Mouse (Mus musculus) midbrain, embryonic 16.5 days (tissue): Measurements from ENCODE around the gene Il4i1. TPM values are rescaled to one million over a fixed set of nuclear protein-coding genes. Genes with fewer than 3 reads are reported as not detected.
A peak's percentile ranks its signal among the peaks of the same experiment; 100 is the strongest.

ENCODE experiments used
- ATAC-seq: fragments of 200-750 bp; cut with Nextera tagmentation; 2 replicates; pipeline ENCODE4 v1.8.0; 2017; ENCODE audit warnings: moderate TSS enrichment
- H3K27ac ChIP-seq: fragments of 300-500 bp; sonication (generic); 2 replicates; pipeline ENCODE4 v1.5.1; 2014; ENCODE audit warnings: mild to moderate bottlenecking, low read length, mixed read lengths
- H3K27me3 ChIP-seq: fragments of 300-500 bp; sonication (generic); 2 replicates; pipeline ENCODE4 v1.6.1; 2014; ENCODE audit warnings: low read depth, low read length, mixed read lengths; ENCODE audit not compliant: control insufficient read depth, insufficient read depth
- H3K36me3 ChIP-seq: fragments of 300-500 bp; sonication (generic); 2 replicates; pipeline ENCODE4 v1.6.1; 2014; ENCODE audit warnings: mild to moderate bottlenecking, low read length, moderate library complexity, mixed read lengths; ENCODE audit not compliant: control insufficient read depth, insufficient read depth
- H3K4me1 ChIP-seq: fragments of 300-500 bp; sonication (generic); 2 replicates; pipeline ENCODE4 v1.6.1; 2014; ENCODE audit warnings: mild to moderate bottlenecking, low read length, mixed read lengths; ENCODE audit not compliant: control insufficient read depth, insufficient read depth
- H3K4me2 ChIP-seq: fragments of 300-500 bp; sonication (generic); 2 replicates; pipeline ENCODE4 v1.6.1; 2014; ENCODE audit warnings: mild to moderate bottlenecking, low read length, mixed read lengths
- H3K4me3 ChIP-seq: fragments of 300-500 bp; sonication (generic); 2 replicates; pipeline ENCODE4 v1.5.1; 2014; ENCODE audit warnings: low read depth, mild to moderate bottlenecking, low read length, moderate library complexity, mixed read lengths
- H3K9ac ChIP-seq: fragments of 300-500 bp; sonication (generic); 2 replicates; pipeline ENCODE4 v1.6.1; 2014; ENCODE audit warnings: low read depth, low read length, mixed read lengths
- H3K9me3 ChIP-seq: fragments of 300-500 bp; sonication (generic); replicated peaks from 2 replicates; pipeline ENCODE4 v1.6.1; 2014; ENCODE audit warnings: mild to moderate bottlenecking, low read length, mixed read lengths; ENCODE audit not compliant: control insufficient read depth, poor library complexity, severe bottlenecking
- WGBS: fragments of 180-500 bp; shearing (Covaris S2); extraction: QIAGEN DNeasy Blood & Tissue Kit; methylation state at CpG from one replicate; pipeline ENCODE4 v1.1.7; 2014; 5-methylcytosine and 5-hydroxymethylcytosine counted together
- polyA plus RNA-seq: library from polyadenylated mRNA; unstranded; fragments of >200 nt; fragmentation: Nextera tagmentation; extraction: Ambion mirVana; gene quantifications from 2 replicates; pipeline ENCODE4 v1.2.1, GENCODE M21; 2015

The Il4i1 gene
- polyA plus RNA-seq, 1 experiment from 2014 or later, result 1.0 TPM

DNA sequence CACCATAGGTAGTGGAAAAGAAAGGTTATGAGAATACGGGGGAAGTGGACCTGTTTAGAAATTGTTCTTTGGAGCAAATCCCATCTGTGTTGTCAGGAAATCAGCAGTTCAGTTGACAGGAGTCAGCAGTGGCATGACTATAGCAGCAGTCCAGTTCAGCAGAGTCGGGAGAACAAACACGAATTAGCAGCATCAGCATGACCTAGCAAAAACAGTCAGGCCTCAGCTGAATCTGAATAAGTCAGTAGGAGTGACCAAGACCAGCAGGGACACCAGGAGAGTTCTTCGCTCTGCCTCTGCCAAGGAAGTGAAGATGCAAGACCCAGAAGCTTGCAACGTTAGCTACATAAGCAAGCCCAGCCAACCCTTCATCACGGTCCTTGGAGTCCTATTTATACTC is 23.4 kb upstream of the Il4i1 start:
- no peak overlapping the region for H3K9ac ChIP-seq
- H3K27me3 ChIP-seq, result no peaks in the 10 kb centered on the region
- 89% methylated on average over 6 of the region's 6 CpGs for WGBS
- H3K27ac ChIP-seq, result no peak overlapping the region
- ATAC-seq, result no peak
- H3K4me1 ChIP-seq, result no peaks in the 10 kb centered on the region
- H3K4me3 ChIP-seq, result no peak overlapping the region
- H3K4me2 ChIP-seq, result no peak overlapping the region
- no peaks in the 10 kb centered on the region for H3K36me3 ChIP-seq
- no peaks in the 10 kb centered on the region for H3K9me3 ChIP-seq

DNA sequence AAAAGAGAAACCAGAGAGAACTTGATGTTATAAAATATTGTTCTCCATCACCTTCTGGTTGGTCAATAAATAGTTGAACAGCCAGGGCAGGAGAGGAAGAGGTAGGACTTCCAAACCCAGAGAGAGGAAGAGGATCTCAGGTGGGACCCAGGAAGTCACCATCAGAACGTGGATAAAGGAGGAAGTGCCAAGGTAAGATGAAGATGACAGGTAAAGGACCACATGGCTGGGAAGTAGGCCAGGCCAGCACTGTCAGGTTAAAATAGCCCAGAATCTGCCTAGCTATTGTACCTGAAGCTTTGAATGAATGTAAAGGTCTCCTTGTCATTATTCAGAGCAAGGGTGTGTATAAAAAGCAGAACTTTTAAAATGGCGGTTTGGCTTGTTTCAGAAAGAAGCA is 7.3 kb upstream of the Il4i1 start:
- Histone ChIP-seq H3K27me3 (no peaks in the 10 kb centered on the region), H3K27ac (no peak overlapping the region), H3K36me3 (no peaks in the 10 kb centered on the region), H3K4me2 (no peak overlapping the region), H3K4me1 (no peaks in the 10 kb centered on the region), H3K4me3 (no peak overlapping the region), H3K9ac (no peak overlapping the region), H3K9me3 (no peaks in the 10 kb centered on the region)
- WGBS, result 92% methylated on average over 2 of the region's 2 CpGs
- no peak for ATAC-seq

DNA sequence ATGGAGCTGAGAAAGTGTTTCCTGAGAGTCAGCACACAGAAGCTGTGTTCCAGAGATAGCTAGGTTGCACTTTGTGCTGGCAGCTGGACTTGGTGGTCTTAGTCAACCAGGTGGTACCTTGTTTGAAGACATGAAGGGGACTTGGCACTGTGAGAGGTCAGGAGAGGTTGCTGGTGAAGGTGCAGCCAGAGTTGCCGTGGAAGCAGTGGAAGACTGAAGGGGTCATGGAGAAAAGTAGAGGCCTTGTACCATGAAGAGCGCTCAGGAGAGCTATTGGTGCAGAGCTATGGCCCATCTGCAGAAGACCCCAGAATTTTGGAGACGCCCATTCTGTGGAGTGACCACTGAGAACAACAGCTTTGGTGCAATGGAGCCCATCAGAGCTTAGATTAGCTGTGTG is 6.7 kb upstream of the Il4i1 start:
- H3K36me3 ChIP-seq, result no peaks in the 10 kb centered on the region
- WGBS, result 91% methylated on average over 3 of the region's 3 CpGs

DNA sequence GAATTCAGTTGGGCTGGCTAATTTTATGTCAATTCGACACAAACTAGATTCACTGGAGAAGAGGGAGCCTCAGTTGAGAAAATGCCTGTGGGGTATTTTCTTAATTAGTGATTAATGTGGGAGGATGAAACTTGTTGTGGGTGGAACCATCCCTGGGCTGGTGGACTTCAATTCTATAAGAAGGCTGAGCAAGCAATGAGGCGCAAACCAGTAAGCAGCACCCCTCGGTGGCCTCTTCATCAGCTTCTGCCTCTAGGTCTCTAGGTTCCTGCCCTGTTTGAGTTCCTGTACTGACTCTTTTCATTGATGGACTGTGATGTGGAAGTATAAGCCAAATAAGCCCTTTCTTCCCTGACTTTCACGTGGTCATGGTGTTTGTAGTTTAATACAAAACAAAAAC is 5.8 kb upstream of the Il4i1 start:
- Histone ChIP-seq H3K4me1 (peaks cover 6% of the 10 kb centered on the region), H3K27me3 (no peaks in the 10 kb centered on the region), H3K27ac (no peak overlapping the region), H3K4me3 (no peak overlapping the region), H3K4me2 (no peak overlapping the region), H3K36me3 (no peaks in the 10 kb centered on the region), H3K9me3 (no peaks in the 10 kb centered on the region), H3K9ac (no peak overlapping the region)
- WGBS, result 81% methylated on average over 4 of the region's 4 CpGs
- ATAC-seq, result no peak

More for the DNA sequence above, 6.7 kb upstream of the Il4i1 start:
- Histone ChIP-seq H3K9me3 (no peaks in the 10 kb centered on the region), H3K27ac (no peak overlapping the region), H3K4me1 (no peaks in the 10 kb centered on the region), H3K4me2 (no peak overlapping the region), H3K27me3 (no peaks in the 10 kb centered on the region), H3K9ac (no peak overlapping the region), H3K4me3 (no peak overlapping the region)
- ATAC-seq, result no peak

DNA sequence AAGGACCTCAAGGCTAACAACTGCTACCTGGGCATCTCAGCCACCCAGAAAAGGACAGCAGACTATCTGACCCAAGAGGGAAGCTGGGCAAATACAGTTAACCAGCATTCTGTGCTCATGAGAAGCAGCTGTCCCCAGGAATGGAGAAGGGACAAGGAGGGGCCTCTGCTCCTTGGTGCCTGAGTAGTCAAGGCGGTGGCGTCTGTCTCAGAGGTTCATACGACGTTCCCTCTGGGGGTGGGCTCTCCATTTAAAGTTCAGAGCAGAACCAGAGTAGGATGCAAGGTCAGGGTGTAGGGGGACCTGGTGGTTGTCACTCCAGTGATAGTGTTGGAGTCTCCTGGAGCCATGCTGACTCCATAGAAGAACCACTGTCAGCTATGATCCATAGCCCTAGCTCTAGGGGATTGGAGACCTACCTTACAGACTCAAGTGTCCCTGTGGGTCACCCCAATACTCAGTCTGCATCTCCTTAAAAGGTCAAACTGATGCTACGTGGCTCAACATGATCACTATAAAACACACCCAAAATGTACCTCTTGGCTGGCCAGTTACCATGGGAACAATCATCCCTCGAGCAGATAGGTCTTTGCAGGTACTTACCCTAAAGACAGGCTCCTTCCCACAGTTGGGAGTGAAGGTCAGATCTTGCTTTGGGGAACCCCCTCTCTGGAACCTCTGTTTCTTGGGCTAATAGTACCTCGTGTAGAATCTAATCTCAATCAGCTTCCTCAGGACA is 5.2 kb upstream of the Il4i1 start:
- no peak overlapping the region for H3K4me2 ChIP-seq
- WGBS, result 89% methylated on average over 7 of the region's 7 CpGs
- no peaks in the 10 kb centered on the region for H3K36me3 ChIP-seq
- ATAC-seq, result no peak
- no peaks in the 10 kb centered on the region for H3K27me3 ChIP-seq
- no peaks in the 10 kb centered on the region for H3K9me3 ChIP-seq
- no peak overlapping the region for H3K9ac ChIP-seq
- no peak overlapping the region for H3K4me3 ChIP-seq
- no peak overlapping the region for H3K27ac ChIP-seq
- peaks cover 7% of the 10 kb centered on the region for H3K4me1 ChIP-seq

DNA sequence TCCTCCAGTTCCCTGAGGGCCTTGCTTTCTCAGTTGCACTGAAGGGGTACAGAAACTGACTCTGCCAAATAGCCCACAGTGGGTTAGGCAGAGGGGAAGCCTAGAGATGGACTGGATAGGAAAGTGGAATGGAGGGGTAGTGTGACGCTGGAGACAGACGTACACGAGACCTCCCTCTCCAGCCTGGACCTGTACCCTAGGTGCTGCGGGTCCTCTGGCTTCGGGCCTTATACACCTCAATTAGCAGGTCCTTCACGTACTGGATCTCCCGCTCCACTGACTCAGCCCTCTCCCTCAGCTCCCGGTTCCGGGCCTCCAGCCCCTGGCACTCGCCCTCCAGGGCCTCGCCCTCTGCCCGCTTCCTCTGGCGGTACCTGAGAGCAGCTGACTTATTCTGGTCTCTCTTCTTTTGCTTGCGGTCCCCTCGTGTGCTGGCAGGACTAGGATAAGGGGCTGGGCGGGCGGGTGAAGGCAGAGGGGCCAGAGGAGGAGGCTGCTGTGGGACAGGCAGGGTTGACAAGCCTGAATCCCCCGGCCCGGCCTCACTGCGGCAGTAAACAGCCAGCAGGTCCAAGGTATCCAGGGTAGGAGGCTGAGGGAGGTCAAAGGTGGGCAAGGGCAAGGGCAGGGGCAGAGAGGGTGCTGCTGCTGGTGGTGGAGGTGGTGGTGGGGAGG is 3.4 kb upstream of the Il4i1 start:
- no peak overlapping the region for H3K4me2 ChIP-seq
- peaks cover 15% of the 10 kb centered on the region for H3K4me1 ChIP-seq
- H3K4me3 ChIP-seq, result no peak overlapping the region
- no peak overlapping the region for H3K9ac ChIP-seq
- H3K27me3 ChIP-seq, result no peaks in the 10 kb centered on the region
- ATAC-seq, result no peak
- no peak overlapping the region for H3K27ac ChIP-seq
- H3K9me3 ChIP-seq, result no peaks in the 10 kb centered on the region
- H3K36me3 ChIP-seq, result no peaks in the 10 kb centered on the region
- 96% methylated on average over 18 of the region's 20 CpGs for WGBS

DNA sequence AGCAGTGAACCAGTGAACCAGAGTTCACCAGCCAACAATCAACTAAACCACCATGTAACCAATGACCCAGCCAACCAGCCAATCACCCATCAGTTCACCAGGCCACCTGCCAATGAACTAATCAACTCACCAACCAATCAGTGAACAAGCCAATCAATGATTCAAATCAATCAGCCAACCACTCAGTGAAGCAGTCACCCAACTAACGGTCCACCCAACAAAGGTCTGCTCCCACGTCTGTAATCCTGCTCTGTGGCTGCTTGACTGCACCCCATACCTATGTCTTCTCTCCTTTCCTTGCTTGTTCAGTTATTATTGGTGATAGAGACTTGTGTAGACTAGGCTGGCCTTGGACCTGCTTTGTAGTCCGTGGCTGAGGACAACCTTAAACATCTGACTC is 2.2 kb upstream of the Il4i1 start:
- no peaks in the 10 kb centered on the region for H3K36me3 ChIP-seq
- no peaks in the 10 kb centered on the region for H3K27me3 ChIP-seq
- H3K9me3 ChIP-seq, result no peaks in the 10 kb centered on the region
- H3K4me1 ChIP-seq, result peaks cover 27% of the 10 kb centered on the region
- WGBS, result 93% methylated on average over 3 of the region's 3 CpGs
- no peak overlapping the region for H3K27ac ChIP-seq
- no peak overlapping the region for H3K4me2 ChIP-seq
- ATAC-seq, result no peak
- no peak overlapping the region for H3K9ac ChIP-seq
- no peak overlapping the region for H3K4me3 ChIP-seq

DNA sequence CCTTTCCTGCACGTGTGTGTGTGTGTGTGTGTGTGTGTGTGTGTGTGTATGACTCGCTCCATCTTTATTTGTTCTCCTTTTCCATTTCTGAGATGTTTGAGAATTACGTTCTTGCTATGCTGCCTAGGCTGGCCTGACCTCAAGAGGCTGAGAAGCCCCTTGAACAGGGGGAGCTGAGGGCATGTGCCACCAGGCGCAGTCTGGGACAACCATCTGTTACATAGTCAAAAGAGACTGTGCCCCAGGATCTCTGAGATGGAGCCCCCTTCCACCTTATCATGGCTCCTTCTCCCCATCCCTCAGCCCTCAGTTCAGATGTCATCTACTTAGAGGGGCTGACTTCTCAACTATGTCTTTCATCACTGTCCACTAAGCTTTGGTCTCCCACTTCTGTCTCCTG is 1.8 kb upstream of the Il4i1 start:
- no peaks in the 10 kb centered on the region for H3K27me3 ChIP-seq
- H3K4me3 ChIP-seq, result no peak overlapping the region
- no peak overlapping the region for H3K9ac ChIP-seq
- H3K9me3 ChIP-seq, result no peaks in the 10 kb centered on the region
- no peak overlapping the region for H3K4me2 ChIP-seq
- 96% methylated on average over 4 of the region's 4 CpGs for WGBS
- peaks cover 32% of the 10 kb centered on the region for H3K4me1 ChIP-seq
- ATAC-seq, result no peak
- H3K27ac ChIP-seq, result no peak overlapping the region
- no peaks in the 10 kb centered on the region for H3K36me3 ChIP-seq

DNA sequence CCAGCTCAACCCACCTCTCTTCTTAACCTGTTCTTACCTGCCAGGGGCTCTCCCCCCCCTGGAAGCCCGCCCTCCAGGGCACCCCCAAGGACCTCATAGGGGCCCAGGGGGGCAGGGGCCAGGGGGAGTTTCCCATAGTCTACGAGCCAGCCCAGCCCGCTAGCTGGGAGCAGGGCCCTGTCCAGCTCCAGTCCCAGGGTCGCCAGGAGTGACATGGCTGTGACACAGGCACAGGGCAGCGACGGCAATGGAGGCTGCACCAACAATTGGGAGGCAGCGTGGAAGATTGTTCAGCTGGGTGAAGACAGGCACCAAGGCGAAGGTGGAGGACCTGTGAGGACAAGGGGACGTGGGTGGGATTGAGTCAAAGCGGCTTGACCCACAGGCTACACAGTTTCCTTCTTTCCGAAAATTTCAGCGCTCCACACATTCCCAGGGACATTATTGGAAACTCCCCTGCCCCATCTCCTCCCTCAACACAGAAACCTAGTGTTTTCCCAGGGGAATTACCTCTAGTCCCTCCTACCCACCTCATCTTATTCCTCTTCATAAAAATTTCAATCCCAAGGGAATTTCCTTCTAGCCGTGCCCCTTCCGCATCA is 1.1 kb upstream of the Il4i1 start:
- ATAC-seq, result peak; percentile 16
- Histone ChIP-seq H3K27ac (peak overlapping the region; percentile 90), H3K27me3 (no peaks in the 10 kb centered on the region), H3K4me2 (peak overlapping the region; percentile 60), H3K4me3 (peak overlapping the region; percentile 89), H3K9me3 (no peaks in the 10 kb centered on the region), H3K9ac (no peak overlapping the region; the same call in 1 of the 2 replicates), H3K36me3 (no peaks in the 10 kb centered on the region), H3K4me1 (peaks cover 38% of the 10 kb centered on the region)
- 26% methylated on average over 14 of the region's 14 CpGs for WGBS
